Mouse (Mus musculus) layer of hippocampus, adult 9-11 months (tissue): ENCODE measurements at regions not wholly inside any gene's neighbourhood (a gene's known extent, or its start where the extent isn't known, plus 50 kb on each side); places are given as distances from the start of the nearest gene placed in this dataset.

Experiments used
- DNase-seq: peaks from one replicate; pipeline ENCODE4 v3.0.0; 2022

DNA sequence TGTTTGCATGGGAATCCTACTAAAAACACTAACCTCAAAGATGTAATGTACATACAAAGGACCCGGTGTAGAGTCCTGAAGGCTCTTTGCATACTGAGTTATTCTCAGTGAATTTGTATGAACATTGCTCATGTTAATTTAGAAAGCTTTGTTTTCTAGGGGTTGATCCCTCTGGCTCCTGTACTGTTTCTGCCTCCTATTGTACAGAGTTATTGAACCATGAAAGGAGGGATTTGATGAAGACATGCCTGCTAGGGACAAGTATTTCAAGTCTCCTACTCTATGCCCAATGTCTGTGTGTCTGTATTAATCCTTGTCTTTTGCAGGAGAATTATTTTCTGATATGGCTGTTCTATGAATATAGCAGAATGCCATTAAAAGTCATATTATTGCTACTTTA lies 1425.1 kb downstream of the Fam181b start:
- no peak for DNase-seq

DNA sequence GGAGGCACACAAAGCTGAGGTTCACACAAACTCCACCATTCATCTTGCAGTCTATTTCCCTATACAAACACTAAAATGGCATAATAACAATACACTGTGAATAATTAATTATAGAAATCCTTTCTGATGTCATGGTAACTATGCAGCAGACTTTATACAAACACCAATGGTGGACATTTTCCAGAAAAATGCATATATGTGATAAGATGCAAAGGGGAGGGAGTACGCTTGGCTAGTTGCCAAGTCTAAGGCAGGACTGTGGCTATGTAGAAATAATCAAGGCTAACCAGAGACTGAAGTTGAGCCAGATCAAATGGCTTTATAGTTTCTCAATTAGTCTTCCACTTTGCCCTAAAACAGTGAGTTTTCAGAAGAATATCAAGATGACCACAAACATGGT lies 1437.3 kb downstream of the Fam181b start:
- DNase-seq: no peak

GRCm38 (mm10) chr7:94532520-94532919 lies 1452.9 kb downstream of the Fam181b start:
- DNase-seq: no peak

GRCm38 (mm10) chr7:94548332-94548731 lies 1468.7 kb downstream of the Fam181b start:
- DNase-seq: no peak

DNA sequence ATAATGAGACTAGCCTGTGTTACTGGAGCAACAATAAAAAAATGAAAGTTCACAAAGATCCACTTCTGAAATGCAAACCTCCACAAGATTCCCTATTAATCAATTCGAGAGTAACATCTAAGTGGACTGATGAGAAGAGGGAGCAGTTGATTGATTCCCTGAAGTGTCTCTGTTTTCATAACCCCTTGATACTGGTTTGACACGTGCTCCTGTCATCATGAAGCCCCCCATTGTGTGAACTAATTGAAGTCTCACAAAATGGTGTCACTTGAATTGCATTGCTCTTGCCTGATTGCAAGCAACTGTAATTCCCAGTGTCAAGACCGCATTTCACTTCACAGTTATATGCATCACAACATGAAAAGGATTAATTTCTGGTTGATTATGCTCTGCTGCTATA lies 1501.8 kb downstream of the Fam181b start:
- no peak for DNase-seq

GRCm38 (mm10) chr7:94587791-94588190 lies 1508.1 kb downstream of the Fam181b start:
- no peak for DNase-seq

GRCm38 (mm10) chr7:94594643-94595042 lies 1515.0 kb downstream of the Fam181b start:
- no peak for DNase-seq

DNA sequence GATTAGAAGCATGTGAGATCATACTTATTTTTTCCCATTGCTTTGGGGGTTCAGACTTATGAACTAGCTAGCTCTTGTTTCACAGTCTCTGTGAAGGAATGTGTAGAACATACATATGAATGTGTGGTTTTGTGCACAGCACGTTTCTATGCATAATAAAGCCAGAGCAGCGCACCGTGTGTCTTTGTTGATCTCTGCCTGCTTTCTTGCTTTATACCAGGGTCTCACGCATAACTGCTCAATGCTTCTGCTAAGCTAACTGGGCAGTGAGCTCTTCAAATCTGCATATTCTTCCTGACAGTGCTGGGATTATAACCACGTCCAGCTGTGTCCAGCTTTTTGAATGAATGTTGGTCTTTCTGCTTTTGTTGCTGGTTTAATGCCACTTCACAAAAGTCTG lies 1539.3 kb downstream of the Fam181b start:
- DNase-seq: no peak

- DNase-seq: no peak
Observed at GRCm38 (mm10) chr7:94624546-94624945, 1544.9 kb downstream of the Fam181b start.

GRCm38 (mm10) chr7:94637367-94638023 lies 1533.6 kb upstream of the Tenm4 start:
- no peak for DNase-seq

DNA sequence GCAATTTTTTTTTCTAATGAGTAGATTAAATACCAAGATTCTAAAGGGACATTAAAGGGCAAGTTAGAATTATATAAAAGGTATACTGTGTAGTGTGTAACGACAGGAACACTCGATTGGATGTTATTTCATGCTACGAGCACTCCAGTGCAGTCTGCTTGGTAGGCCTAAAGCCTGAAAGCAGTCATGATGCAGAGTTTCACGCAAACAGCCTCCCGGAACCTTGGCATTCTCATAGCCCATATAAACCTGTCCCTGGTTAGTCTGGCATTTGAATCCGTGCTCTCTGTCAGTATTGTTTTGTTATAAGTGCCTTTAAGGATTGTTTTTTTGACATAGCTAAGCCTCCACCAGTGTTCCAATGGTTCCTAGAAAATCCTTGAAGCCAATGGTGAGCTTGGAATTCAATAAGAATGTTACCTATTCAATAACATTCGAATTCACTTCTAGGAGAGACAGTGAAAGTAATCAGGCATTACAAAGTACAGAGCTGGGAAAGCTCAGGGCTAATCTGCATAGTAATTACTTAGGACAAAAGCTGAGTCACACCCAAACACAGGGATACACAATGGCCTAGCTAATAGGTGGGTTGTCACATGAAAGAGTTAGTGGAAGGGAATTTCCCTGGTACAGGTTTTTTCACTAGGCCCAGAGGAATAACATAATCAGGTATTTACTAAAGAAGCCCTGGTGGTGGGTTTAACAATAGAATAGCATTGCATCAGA lies 1526.3 kb upstream of the Tenm4 start:
- DNase-seq: no peak

GRCm38 (mm10) chr7:94645337-94645736 lies 1525.7 kb upstream of the Tenm4 start:
- DNase-seq: no peak

GRCm38 (mm10) chr7:94650462-94650861 lies 1520.6 kb upstream of the Tenm4 start:
- no peak for DNase-seq

- no peak for DNase-seq
Observed at GRCm38 (mm10) chr7:94666392-94667155, 1504.5 kb upstream of the Tenm4 start.

GRCm38 (mm10) chr7:94668296-94668695 lies 1502.8 kb upstream of the Tenm4 start:
- DNase-seq: no peak

DNA sequence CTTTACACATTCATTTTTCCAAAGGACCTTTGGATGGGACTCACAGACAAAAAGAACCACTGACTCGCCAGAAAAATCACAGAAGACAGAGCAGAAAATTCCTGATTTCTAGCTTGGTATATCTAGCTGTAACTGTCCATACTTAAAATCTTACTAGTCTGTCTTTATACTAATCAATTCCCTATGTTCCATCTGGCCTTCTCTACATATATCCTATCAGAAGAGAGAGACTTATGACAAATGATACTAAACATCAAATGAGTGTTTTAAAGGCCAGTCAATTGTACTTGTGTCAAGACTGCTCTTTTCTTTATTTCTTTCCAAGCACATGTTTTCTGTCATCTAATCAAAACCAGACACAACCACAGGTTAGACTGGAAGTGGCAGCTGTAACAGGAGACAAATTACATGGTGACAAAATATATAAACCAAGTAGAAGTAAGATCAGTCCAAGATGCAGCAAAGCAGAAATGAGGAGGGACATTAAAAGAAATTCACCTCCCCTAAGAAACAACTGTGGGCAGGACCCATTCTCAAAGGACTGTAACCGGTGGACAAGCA lies 1502.1 kb upstream of the Tenm4 start:
- DNase-seq: no peak

- DNase-seq: no peak
Observed at GRCm38 (mm10) chr7:94687887-94688286, 1483.2 kb upstream of the Tenm4 start.

GRCm38 (mm10) chr7:94697214-94697613 lies 1473.8 kb upstream of the Tenm4 start:
- no peak for DNase-seq

- DNase-seq: no peak
Observed at GRCm38 (mm10) chr7:94706457-94706856, 1464.6 kb upstream of the Tenm4 start.

GRCm38 (mm10) chr7:94733433-94733832 lies 1437.6 kb upstream of the Tenm4 start:
- DNase-seq: peak; percentile 2

DNA sequence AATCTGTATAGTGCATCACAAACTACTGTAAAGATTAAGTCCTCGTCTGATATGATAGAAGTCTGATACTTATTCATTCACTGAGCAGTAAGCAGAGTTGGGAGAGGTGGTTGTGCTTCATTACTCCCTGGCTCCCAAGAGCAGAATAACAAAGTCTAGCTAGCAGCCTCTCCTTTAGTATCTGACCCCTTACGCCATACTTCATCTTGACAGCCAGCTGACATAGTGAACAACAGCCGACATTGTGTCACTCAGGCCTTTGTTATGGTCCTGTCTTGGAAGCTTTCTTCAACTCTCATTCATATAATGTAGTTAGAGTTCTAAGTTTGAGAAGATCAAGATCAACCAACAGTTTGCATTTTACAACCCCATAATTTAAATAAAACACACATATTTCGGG lies 1436.3 kb upstream of the Tenm4 start:
- DNase-seq: no peak
